Mouse (Mus musculus) megakaryocyte, embryonic 14.5 days (primary cell): Measurements from ENCODE around the gene Hp1bp3.

Experiments
- FLI1 ChIP-seq: IDR thresholded peaks from 2 replicates; pipeline ENCODE4 v1.6.1; 2012; ENCODE audit warnings: low read length, inconsistent platforms, mixed read lengths
- GATA1 ChIP-seq: IDR thresholded peaks from 3 replicates; pipeline ENCODE4 v1.6.1; 2012; ENCODE audit warnings: mixed read lengths, low read length, inconsistent platforms, borderline replicate concordance

DNA sequence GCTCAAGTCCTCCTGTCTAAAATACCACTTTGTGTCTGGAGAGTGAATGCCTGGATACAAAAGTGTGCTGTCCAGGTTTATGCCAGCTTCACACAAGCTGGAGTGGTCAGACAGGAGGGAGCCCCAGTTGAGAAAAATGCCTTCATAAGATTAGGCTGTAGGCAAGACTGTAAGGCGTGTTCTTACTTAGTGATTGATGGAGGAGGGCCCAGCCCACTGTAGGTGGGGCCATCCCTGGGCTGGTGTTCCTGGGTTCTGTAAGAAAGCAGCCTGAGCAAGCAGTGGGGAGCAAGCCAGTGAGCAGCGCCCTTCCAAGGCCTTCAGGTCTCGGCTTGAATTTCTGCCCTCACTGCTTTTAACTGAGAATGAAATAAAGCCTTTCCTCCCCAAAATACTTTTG lies 47.9 kb upstream of the Hp1bp3 start:
- no peak for TF ChIP-seq GATA1
- TF ChIP-seq FLI1 = no peak
